Mouse (Mus musculus) bone marrow macrophage, adult 2 months (primary cell): ENCODE results near the gene N4bp2.

Source experiments
- CTCF ChIP-seq: IDR thresholded peaks from 2 replicates; pipeline ENCODE4 v1.5.1; 2012; ENCODE audit warnings: low read depth, mild to moderate bottlenecking, low read length, moderate library complexity
- POLR2A ChIP-seq: IDR thresholded peaks from 2 replicates; pipeline ENCODE4 v1.6.1; 2012; ENCODE audit warnings: mild to moderate bottlenecking, low read depth, low read length, borderline replicate concordance

GRCm38 (mm10) chr5:65847656-65848055, 84.3 kb downstream of the N4bp2 start:
- TF ChIP-seq CTCF (no peak), POLR2A (no peak)
